Mouse (Mus musculus) heart, postnatal 0 days (tissue): ENCODE measurements around the gene Cryba1. TPM values are rescaled to one million over a fixed set of nuclear protein-coding genes. Genes with fewer than 3 reads are reported as not detected.
A peak's percentile ranks its signal among the peaks of the same experiment; 100 is the strongest.

ENCODE experiments used
- ATAC-seq: fragments of 200-750 bp; cut with Nextera tagmentation; 2 replicates; pipeline ENCODE4 v1.8.0; 2017; ENCODE audit warnings: low read depth, moderate number of reproducible peaks, moderate library complexity; ENCODE audit not compliant: insufficient read depth
- DNase-seq: peaks from one replicate; pipeline ENCODE4 v3.0.0-alpha.2; 2016; ENCODE audit warnings: low spot score
- H3K27ac ChIP-seq: fragments of 300-500 bp; sonication (generic); 2 replicates; pipeline ENCODE4 v1.5.1; 2014; ENCODE audit warnings: low read depth, mild to moderate bottlenecking
- H3K27me3 ChIP-seq: fragments of 300-500 bp; sonication (generic); 2 replicates; pipeline ENCODE4 v1.6.1; 2014; ENCODE audit warnings: low read length, mixed read lengths; ENCODE audit not compliant: control insufficient read depth, insufficient read depth
- H3K36me3 ChIP-seq: fragments of 300-500 bp; sonication (generic); replicated peaks from 2 replicates; pipeline ENCODE4 v1.6.1; 2014; ENCODE audit warnings: low read length, mixed read lengths; ENCODE audit not compliant: control insufficient read depth, insufficient read depth
- H3K4me1 ChIP-seq: fragments of 300-500 bp; sonication (generic); 2 replicates; pipeline ENCODE4 v1.6.1; 2014; ENCODE audit warnings: antibody characterized with exemption; ENCODE audit not compliant: control insufficient read depth, insufficient read depth
- H3K4me2 ChIP-seq: fragments of 300-500 bp; sonication (generic); 2 replicates; pipeline ENCODE4 v1.6.1; 2014; ENCODE audit warnings: low read depth, mild to moderate bottlenecking, low read length, moderate library complexity
- H3K4me3 ChIP-seq: fragments of 300-500 bp; sonication (generic); 2 replicates; pipeline ENCODE4 v1.5.1; 2014; ENCODE audit warnings: low read depth, low read length
- H3K9ac ChIP-seq: fragments of 300-500 bp; sonication (generic); replicated peaks from 2 replicates; pipeline ENCODE4 v1.6.1; 2014; ENCODE audit warnings: low read depth, low read length, mixed read lengths
- H3K9me3 ChIP-seq: fragments of 300-500 bp; sonication (generic); replicated peaks from 2 replicates; pipeline ENCODE4 v1.6.1; 2016; ENCODE audit warnings: low read length; ENCODE audit not compliant: control insufficient read depth
- CTCF ChIP-seq: IDR thresholded peaks from 2 replicates; pipeline ENCODE4 v1.5.1; 2016; ENCODE audit warnings: antibody characterized with exemption, control low read depth, low read depth
- EP300 ChIP-seq: IDR thresholded peaks from 2 replicates; pipeline ENCODE4 v1.6.1; 2016; ENCODE audit warnings: antibody characterized with exemption, low read depth
- WGBS: fragments of 180-500 bp; shearing (Covaris S2); extraction: QIAGEN DNeasy Blood & Tissue Kit; methylation state at CpG from one replicate; pipeline ENCODE4 v1.1.7; 2014; 5-methylcytosine and 5-hydroxymethylcytosine counted together
- polyA plus RNA-seq: library from polyadenylated mRNA; unstranded; fragments of >200 nt; fragmentation: Nextera tagmentation; extraction: Ambion mirVana; gene quantifications from 2 replicates; pipeline ENCODE4 v1.2.1, GENCODE M21; 2015
- total RNA-seq: library from RNA; depleted of rRNA; stranded (reverse); fragments of >200 nt; gene quantifications from 2 replicates; pipeline ENCODE4 v1.2.3, GENCODE M21; 2014; ENCODE audit warnings: low replicate concordance

Cryba1 gene
- total and polyA plus RNA-seq, 2 experiments from 2014 or later: not detected

DNA sequence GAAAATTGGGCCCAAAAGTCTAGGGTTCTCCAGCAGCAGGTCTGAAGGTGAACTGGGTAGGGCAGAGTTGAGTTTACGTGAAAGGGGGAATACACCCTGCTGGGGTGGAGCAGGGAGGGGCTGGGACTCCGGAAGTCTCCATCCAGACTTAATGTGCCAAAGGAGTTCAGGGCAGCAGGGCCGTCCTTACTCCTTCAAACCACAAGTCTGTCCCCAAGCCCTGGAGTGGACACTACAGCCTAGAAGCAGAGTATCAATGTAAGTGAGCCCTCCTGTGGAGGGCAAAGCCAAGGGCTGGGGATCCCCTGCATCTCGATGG is 40.3 kb upstream of the Cryba1 start:
- ATAC-seq: no peak
- Histone ChIP-seq H3K4me2 (peak overlapping the region; percentile 77), H3K9ac (no peak overlapping the region), H3K27me3 (no peaks in the 10 kb centered on the region), H3K36me3 (no peaks in the 10 kb centered on the region), H3K9me3 (no peaks in the 10 kb centered on the region), H3K4me1 (peaks cover 25% of the 10 kb centered on the region), H3K4me3 (no peak overlapping the region), H3K27ac (peak overlapping the region; percentile 88)
- TF ChIP-seq EP300 (no peak), CTCF (no peak)
- no peak for DNase-seq
- WGBS: 36% methylated on average over 4 of the region's 4 CpGs

DNA sequence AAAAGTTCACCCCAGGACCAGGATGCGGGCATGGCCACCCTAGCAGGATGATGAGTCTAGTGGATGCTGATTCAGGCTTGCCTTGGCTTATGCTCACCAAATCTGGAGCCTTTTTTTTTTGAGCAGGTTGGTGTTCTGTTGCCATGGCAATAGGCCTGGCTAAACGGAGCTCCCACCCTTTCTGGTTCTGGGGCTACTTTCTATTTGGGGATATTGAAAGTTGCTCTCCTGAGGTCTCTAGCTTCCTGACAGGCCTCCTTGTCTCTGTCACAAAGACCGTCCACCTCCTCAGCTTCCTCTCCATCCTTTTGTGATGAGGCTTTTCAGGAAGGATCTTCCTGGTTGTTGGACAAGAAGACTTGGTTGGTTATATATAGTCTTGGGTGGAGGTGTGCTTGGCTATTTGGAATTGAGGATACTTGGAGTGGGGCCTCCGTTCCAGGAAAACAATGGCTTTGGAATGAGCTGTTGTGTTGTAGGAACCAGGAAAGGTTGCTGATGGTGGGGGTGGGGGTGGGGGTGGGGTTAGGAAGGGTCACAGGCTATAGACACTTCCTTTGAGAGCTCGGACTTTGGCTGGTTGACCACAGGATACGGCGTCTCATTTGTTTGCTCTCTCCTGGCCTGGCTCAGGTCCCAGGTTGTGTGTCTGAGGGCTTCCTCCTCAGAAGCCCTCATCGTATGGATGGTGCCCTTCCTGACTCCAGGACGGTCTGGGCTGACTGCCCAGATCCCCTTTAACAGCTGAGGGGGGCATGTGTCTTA is 39.8 kb upstream of the Cryba1 start:
- no peaks in the 10 kb centered on the region for H3K9me3 ChIP-seq
- TF ChIP-seq EP300: no peak
- TF ChIP-seq CTCF: no peak
- H3K36me3 ChIP-seq: no peaks in the 10 kb centered on the region
- ATAC-seq (peak; percentile 15; the same call in 1 of the 2 replicates), DNase-seq (no peak)
- H3K27ac ChIP-seq: peak overlapping the region; percentile 88
- H3K4me2 ChIP-seq: peak overlapping the region; percentile 97
- no peaks in the 10 kb centered on the region for H3K27me3 ChIP-seq
- peak overlapping the region; percentile 93 for H3K4me3 ChIP-seq
- H3K4me1 ChIP-seq: peaks cover 21% of the 10 kb centered on the region
- 0 out of 2 replicates have a peak overlapping the region, but pooled peaks have one; percentile 92 for H3K9ac ChIP-seq
- 43% methylated on average over 9 of the region's 9 CpGs for WGBS

DNA sequence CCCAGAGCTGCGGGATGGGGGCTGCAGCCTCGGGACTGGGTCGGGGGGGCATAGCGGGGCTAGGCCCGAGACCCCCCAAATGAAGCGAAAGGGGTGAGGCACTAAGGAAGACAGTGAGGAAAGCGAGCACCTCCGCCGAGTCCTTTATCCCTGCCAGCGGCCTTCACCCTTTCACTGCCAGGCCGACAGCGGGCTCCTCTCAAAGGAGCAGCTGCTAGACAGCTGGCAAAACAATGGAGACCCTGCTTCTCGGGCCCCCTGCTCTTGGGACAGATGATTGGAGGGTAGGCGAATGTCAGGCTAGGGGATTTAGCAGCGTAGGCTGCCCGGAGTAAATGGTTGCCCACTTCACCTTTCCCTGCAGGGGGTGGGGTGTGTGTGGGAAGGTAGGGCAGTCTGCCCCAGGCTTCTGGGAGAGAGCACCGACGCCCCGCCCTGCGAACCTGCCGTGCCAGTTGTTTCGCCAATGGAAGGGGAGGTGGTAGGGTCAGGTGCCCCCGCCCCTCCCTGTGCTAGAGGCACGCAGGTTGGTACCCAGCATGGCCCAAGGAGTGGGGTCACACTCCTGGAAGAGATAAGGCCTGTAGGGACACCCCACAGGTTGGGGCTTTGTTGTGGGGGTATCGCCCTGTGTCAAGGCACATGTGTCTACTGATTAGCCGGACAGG is 38.7 kb upstream of the Cryba1 start:
- Histone ChIP-seq H3K4me1 (peaks cover 18% of the 10 kb centered on the region), H3K4me2 (peak overlapping the region; percentile 97), H3K4me3 (peak overlapping the region; percentile 93), H3K36me3 (no peaks in the 10 kb centered on the region), H3K9ac (peak overlapping the region; percentile 92), H3K9me3 (no peaks in the 10 kb centered on the region), H3K27ac (peak overlapping the region; percentile 88), H3K27me3 (no peaks in the 10 kb centered on the region)
- 5% methylated on average over 23 of the region's 26 CpGs for WGBS
- DNase-seq (no peak), ATAC-seq (0 out of 2 replicates have a peak, but pooled peaks have one; percentile 4)
- TF ChIP-seq EP300 (no peak), CTCF (no peak)

DNA sequence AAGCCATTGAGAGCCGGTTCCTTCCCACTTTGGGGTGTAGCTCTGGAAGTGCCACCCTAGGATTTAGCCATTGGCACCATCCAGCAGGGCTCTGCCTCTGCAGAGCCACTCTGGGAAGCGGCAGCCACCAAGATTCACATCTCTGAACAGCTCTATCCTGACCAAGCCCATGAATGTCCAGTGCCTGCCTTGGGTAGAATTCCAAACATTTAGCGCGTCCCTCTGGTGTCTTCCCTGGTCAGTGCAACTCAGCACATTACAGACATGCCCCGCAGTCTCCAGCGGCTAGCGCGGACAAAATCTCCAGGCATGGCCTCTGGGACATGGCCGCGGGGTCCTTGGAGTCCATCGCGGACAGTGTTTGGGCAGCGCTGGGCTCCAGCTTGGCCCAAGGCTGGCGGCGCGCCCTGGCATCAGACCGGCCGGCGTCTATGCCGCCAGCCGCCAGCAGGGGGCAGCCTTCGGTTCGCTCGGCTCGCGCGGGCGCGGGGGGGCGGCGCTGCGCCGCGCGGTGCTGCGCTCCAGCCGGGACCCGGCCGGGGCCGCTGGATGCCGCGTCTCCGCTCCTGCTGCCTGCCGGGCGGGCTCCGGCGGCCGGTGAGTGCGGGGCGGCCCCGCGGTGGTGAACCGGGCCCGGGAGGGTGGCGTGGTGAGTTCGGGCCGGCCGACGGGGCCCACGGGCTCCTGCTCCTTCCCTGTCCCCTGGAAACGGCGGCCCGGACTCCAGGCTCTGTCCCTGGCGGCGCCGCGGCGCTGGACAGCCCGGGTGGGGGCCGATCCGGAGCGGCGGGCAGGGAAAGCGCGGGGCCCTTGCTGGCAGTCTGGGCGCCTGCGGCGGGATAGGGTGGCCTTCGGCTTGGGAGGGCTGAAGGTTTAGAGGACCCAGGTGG is 37.9 kb upstream of the Cryba1 start, which contains the start of gene Myo18a:
Gene Myo18a, plus strand, starts transcription at position 464 of the 890 bp plus-strand sequence.
- DNase-seq: peak; percentile 79
- 2% methylated on average over 65 of the region's 79 CpGs for WGBS
- Histone ChIP-seq H3K4me2 (peak within 1 kb of the TSS; percentile 97), H3K27ac (peak within 1 kb of the TSS; percentile 88), H3K27me3 (no peaks in the 10 kb centered on the region), H3K36me3 (no peaks in the 10 kb centered on the region), H3K4me3 (peak within 1 kb of the TSS; percentile 93), H3K9ac (peak within 1 kb of the TSS; percentile 92), H3K4me1 (peaks cover 18% of the 10 kb centered on the region), H3K9me3 (no peaks in the 10 kb centered on the region)
- peak; percentile 63 for TF ChIP-seq CTCF
- no peak for TF ChIP-seq EP300
- ATAC-seq: peak; percentile 80

DNA sequence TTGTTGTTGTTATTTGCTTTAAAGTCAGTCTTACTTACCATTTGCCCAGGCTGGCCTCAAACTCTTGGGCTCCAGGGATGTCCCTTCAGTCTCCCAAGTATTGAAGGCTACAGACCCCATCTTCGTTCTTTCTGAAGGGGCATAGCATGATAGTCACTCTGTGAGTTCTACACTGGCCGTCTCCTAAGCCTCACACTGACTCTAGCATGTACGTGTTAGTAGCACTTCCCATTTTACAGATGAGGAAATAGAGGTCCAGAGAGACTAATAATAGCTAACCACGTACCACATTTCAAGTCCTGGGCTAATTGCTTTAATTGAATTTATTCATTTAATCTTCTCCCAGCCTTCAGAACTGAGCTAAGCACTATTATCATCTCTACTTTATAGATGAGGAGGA is 34.9 kb upstream of the Cryba1 start:
- H3K27me3 ChIP-seq: no peaks in the 10 kb centered on the region
- H3K36me3 ChIP-seq: no peaks in the 10 kb centered on the region
- no peak overlapping the region for H3K9ac ChIP-seq
- TF ChIP-seq CTCF (no peak), EP300 (no peak)
- H3K4me1 ChIP-seq: peaks cover 6% of the 10 kb centered on the region
- no peaks in the 10 kb centered on the region for H3K9me3 ChIP-seq
- no peak overlapping the region for H3K27ac ChIP-seq
- ATAC-seq (no peak), DNase-seq (no peak)
- H3K4me3 ChIP-seq: no peak overlapping the region
- no peak overlapping the region for H3K4me2 ChIP-seq
- WGBS: 88% methylated on average over 4 of the region's 4 CpGs
